Mouse (Mus musculus) testis, postnatal 14 days (tissue): Measurements from ENCODE around the gene Ankrd33b.

Source experiments
- DNase-seq: peaks from one replicate; pipeline ENCODE4 v3.0.0; 2021; ENCODE audit warnings: low spot score

Ankrd33b gene

DNA sequence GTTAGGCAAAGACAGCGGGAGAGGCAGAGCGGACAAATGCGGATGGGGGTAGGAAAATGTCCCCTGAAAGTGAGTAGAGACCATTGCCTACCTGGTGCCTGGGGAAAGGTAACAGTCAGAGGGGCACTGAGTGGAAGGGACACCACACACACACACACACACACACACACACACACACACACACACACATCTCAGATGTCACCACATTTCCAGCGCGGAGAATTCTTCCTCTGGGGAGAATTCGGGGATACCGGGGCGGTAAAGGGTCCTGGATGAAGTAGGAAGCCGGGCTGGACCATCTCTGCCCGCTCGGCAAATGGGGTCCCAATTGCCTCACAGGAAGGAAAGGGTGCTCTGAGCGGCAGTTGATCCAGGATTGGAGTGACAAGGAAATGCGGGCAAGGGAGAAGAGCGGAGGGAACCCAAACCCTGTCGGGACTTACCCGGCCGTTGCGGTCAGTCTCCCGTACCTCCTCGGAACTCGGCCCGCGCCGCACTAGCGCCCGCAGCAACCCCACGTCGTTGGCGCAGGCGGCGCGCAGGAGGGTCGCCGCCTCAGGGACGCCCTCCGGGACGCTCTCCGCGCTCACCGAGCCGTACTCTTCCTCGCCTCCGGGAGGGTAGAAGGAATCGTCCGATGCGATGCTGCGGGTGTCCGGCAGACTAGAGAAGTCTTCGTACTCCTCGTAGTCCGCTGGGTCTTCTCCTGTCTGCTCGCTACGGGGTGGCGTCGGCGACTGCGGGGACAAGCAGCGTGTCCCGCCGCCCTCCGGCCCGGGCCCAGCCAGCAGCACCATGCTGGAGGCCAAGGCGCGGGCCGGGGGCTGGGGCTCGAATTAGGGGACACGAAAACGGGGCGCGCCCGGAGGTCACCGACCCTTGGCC lies 688 bp downstream of the Ankrd33b start:
- no peak for DNase-seq

DNA sequence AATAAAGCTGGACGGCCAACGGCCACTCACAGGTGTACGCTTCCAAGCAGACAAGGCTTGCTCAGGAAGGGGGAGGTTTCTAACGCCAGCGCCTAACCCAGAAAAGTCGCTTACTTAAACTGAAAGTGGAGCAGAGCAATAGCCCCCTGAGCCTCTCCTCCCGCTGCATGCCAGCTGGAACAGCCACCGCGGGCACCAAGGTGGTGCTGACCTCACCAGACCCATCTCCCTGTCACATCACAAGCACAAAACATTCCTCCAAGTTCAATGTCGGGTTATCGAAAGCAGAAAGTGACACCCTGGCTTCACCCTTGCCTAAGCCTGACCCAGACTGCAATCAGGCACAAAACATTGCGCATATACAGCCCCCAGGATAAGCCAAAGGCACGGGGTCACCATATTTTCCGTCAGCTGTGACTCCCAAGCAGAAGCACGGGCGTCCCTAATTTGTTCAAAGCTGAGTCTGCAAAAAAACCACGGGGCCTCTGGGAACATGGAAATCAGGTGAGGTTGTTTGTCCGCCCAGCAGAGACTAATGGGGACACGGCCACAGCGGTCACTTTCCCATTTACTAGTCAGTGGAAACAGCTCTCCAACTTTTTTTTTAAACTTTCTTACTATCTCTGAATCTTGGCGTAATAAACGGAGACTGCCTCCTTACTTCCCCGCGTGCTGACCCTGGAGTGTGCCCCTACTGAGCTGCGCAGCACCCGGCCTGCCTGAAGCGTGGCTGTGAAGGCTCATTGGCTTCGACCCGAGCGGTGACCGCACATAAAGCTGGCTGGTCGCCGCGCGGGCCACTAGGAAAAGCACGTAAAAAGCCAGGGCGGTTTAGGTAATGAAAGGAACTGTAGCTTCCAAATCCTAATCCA lies 1.6 kb downstream of the Ankrd33b start:
- no peak for DNase-seq

DNA sequence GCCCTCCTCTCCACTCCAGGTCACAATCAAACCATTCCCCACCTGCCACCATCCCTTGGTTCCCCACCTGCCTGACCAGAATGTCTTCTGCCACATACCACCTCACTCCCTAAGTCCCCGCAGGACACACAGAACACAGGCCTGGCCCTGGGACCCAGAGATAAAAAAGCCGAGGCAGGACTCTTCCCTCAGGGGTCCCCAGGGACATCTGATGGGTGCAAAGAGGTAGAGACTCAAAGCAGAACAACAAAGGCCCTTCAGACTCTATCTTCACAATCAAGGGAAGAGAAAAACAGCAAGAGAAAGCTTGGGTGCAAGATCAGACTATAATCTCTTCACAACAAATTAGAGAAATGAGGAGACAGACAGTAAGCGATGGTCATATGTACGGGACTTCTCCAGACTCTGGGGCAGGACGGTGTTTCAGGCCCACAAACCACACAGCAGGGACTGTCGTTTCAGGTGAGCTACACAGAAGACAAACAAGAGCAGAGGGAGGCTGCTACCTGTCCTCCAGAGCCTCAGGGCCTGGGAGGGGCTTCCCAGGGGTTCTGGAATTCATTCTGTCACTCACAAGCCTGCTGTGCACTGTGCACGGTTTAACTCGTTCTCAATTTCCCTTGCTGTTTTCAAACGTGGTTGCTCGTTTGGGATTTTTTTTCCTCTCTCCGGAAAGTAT lies 2.3 kb downstream of the Ankrd33b start:
- DNase-seq: no peak

DNA sequence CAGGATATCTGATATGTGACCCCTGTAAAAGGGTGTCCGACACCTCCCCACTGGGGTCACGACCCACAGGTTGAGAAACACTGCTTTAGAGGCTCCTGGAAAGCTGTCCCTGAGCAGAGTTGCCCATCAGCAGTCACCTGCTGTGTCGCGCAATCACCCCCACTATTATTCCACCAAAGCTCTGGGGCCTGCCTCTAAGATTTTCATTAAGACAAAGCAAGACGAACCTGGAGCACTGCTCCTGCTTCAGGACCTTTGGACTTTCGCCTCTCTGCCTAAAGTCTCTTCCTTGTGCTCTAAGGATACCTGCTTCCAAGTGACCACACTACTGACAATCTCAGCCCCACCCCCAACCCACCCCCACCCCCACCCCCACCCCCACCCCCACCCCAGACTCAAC lies 3.1 kb downstream of the Ankrd33b start:
- no peak for DNase-seq

DNA sequence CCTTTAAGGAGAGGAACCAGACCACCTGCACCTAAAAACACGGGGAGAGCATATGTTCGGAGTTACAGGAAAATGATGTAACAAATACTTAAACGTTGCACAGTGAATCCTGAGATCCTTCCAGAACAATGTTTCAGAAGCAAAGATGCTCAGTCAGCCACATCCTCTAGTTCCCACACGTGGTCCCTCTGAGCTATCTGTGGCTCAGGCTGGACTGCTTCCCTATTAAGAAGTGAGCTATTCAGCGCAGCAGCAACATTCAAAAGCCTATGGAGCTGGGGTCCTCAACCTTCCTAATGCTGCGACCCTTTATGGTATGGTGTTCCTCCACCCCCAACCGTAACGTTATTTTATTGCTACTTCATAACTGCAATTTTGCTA lies 3.6 kb downstream of the Ankrd33b start:
- DNase-seq: no peak

DNA sequence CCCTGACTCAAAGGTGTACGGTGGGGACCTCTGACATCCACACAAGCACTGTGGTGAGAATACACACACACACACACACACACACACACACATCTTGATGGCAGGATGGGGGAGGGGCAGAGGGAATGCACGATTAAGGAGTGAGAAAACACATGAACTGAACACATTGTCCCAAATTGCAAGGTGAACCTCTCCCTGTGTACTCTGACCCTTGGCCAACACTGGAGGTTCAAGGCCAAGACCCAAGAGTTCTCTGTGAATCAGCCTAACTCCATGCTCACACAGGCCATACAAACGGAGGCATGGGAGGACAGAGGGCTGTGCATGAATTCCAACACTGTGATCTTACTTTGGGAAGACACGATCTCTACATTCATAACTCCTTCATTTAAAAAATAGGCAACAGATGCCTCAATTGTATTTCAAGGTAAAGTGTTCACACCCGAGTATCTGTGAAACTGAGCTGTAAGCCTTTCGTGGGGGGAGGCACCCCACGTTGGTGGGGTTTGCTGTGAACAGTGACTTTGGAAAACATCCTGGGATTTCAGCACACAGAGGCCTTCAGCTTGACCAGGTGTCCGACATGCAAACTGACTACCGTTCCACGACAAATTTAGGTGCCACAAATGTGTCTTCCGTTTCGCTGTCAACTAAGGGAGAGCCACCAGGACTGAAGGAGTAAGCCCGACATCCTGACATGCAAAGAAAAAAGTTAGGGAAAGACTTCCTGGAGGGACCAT lies 4.1 kb downstream of the Ankrd33b start:
- no peak for DNase-seq

DNA sequence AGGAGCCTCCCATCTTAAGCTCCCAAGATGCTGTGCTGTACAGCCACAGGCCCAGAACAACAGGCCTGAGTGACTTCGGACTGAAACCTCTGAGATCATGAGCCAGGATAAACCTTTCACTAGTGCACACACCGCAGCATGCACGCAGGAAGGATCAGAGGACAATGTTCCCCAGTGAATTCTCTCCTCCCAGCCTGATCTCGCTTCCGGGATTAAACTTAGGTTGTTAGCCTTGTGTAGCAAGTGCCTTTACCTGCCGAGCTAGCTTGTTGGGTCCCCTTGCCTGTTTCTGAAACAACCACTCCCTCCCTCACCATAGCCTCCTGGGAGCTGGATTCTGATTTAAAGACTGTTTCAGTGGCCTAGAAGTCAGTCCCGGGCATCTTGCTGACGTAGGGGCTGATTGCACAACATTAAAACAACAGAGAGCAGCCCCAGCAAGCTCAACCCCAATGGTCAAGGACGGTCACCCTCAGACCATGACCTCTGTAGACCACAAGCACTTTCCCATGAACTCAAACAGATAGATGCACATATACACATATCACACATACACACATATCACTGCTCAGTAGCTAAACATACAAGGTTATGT lies 6.2 kb downstream of the Ankrd33b start:
- no peak for DNase-seq

DNA sequence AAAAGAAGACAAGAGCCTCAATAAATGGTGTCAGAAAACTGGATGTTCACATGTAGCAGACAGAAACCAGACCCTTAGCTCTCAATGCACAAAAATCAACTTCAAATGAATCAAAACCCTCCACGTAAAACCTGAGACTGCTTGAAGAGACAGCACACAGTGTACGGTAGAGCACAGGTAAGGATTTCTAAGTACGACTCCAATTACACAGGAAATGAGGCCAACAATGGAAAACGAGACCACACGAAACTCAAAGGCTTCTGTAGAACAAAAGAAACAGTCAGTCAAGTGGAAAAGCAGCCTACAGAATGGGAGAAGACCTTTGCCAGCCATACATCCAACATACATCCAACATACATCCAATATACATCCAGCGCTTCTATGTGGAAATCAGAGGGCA lies 6.9 kb downstream of the Ankrd33b start:
- no peak for DNase-seq

DNA sequence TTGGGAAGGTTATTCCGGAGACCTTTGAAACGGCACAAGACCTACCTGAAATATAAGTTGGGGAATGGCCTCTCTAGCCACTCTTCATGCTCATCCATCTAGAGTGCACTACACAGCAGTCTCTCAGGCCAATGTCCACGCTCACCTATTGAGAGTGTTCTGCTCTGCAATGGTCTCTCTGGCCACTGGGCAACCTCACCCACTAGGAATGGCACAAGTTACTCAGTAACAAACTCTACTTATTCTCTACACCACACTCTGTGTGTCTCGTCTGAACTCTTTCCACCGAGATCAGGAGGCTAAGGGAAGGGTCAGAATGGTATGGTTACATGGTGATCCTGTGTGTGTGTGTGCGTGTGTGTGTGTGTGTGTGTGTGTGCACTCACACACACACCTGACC lies 7.7 kb downstream of the Ankrd33b start:
- DNase-seq: no peak

DNA sequence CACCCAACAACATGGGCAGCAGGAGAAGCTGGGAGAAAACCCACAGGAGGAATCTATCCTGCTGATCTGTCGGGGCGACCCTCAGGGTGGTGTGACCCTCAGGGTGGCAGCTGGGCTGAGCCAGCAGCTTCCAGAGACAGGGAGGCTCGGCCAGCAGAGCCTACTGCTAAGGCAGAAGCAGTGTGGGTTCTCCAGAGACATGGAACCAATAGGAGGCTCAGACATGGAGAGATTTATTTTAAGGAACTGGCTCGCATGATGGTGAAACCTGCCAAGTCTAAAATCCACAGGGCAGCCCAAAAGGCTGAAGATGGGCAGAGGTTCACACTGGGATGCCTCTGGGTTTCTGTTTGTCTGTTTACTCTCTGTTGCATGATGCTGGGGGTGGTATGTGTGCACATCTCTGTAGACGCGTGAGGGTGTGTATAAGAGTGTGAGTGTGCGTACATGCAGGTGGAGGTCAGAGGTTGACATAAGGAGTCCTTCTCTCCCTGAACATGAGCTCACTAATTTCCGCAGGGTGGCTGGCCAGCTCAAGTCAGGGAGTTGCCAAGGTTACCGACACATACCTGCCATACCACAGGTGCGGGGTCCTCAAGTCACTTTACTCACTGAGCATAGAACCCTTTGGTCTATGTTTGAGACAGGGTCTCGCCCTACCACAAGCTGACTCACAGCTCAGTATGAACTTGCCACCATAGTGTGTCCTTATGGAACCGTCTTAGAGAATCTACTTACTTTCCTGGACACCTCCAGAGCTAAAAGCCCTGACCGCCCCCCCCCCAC lies 14.8 kb downstream of the Ankrd33b start:
- DNase-seq: no peak

DNA sequence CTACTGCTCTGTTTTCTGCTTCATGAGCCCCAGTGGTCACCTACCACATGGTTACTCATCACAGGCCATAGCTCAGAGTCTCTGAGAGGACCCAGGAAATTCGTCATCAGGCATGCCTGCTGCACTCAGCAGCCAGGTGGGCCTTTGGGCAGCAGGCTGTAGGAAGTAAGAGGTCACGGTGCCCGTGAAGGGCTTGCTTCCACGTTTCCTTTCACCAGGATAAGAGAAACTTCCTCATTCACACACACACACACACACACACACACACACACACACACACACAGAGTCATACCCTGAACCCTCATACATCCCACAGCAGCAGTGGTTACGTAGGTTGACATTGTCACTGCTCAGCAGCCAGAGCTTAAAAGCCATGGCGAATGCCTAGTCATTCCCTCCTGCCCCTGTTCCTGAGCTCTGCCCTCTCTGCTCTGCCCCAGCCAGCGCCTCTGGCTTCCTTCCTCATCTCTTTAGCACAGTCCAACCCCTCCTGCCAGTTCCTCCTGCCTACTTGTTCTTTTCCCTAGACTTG lies 17.6 kb downstream of the Ankrd33b start:
- no peak for DNase-seq

DNA sequence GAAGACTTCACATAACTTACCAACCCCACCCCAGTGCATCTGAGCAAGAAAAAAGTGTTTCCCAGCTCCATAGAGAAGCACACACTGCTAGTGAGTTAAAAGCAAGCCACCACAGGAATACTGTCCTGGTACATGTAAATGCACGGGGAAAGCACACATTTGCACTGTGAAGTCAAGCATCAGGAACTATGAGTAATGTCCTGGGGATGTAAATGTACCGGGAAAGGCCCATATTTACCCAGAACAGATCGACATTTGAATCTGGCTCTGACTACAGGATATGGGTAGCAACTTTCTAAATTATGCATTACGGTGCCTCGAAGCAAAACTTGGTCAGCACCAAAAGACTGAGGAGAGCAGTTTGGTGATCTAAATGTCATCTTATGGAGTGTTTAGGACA lies 18.5 kb downstream of the Ankrd33b start:
- no peak for DNase-seq

DNA sequence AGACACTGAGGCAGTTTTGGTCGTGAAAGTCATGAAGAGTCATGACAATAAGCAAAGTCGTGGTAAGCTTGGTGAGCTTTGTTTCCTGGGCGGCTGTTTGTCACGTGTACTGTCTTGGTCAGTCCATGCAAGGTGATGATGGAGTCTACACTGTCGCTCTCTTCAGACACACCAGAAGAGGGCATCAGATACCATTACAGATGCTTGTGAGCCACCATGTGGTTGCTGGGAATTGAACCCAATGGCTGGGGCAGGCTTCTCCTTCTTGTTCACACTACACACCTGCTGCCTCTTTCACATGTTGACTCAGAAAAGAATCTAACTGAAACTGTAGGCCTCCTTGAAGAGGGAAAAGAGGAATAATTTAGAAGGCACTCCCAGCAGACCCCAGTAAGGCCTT lies 19.3 kb downstream of the Ankrd33b start:
- no peak for DNase-seq

DNA sequence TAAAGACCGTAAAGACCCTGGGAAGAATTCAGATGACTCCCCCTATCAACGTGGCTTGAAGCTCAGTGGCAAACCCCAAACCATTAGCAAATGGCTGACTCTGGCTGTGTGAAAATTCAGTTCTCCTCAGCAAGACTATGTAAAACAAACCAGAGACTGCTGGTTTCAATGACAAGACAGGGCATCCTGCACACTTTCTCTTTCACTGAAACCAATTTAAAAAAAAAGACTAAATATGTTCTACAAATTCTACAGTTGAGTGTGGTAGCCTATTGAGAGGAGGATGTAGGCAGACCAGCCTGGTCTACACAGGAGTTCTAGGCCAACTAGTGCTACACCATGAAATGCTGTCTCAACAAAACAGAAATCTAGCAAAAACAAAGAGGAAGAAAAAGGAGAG lies 21.0 kb downstream of the Ankrd33b start:
- no peak for DNase-seq

DNA sequence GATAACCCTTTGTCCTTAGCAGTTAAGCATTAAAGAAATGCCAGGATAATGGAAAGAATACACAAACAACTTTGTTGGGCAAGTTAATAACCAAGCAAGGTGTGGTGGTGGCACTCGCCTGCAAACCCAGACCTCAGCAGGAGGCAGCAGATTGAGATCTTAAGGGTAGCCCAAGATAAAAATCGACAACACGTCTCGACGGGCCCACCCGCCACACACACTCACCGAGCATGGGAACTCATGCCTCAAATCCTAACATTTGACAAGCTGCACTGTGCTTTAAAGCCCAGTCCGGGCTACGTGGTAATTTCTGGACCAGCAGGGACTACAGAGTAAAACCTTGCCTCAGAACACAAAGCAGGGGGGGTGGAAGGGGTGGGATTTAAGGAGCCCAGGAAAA lies 22.2 kb downstream of the Ankrd33b start:
- DNase-seq: no peak

DNA sequence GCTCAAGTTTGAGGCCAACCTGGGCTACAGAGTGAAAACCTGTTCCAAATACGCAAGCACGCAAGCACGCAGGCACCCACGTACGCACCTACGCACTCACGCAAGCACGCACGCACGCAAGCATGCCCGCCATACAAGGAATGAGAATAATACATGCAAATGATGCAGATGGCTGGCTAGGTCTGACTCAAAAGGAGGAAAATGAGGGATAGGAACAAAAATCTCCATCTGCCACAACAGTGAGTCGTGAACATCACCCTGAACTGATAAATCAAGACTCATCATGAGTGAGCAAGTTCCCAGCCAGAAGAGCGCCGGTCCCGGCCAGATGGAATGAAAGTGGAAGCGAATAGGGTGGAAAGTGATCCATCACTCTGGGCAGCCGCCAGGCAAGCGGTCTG lies 22.7 kb downstream of the Ankrd33b start:
- no peak for DNase-seq

DNA sequence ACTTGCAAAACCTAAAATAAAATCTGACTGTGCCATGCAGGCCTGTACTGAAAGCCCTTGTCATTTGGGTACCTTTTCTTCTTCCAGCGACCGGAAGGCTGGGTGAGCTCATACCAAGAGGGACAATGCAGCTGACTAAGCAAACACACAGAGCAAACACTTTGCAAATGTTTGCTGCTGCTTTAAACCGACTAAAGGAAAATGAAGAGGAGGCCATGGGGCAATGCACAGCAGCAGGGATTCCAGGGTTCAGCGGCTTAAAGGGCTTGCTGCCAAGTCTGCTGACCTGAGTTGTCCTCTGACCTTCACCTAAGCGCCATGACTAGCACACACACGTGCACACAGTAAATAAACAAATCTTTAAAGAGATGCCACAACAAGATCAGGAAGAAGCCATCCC lies 23.9 kb downstream of the Ankrd33b start:
- DNase-seq: no peak

DNA sequence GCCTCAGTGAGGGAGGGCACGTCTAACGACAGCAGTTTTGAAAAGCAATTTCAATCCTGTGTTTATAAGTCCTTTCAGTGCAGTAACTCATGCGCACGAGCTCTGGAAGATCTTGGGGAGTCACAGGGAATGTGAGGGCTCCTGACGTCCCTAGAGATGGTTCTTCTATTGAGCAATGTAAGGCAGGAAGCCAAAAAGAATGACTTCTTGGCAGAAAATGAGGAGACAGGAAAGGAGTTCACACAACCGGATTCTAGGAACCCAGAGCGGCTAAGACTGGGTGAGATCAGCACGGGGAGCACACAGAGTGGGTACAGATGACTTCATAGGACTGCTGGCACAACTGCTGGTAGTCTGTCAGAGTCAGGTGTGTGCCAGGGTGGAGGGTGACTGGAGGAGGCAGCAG lies 25.0 kb downstream of the Ankrd33b start:
- DNase-seq: no peak

DNA sequence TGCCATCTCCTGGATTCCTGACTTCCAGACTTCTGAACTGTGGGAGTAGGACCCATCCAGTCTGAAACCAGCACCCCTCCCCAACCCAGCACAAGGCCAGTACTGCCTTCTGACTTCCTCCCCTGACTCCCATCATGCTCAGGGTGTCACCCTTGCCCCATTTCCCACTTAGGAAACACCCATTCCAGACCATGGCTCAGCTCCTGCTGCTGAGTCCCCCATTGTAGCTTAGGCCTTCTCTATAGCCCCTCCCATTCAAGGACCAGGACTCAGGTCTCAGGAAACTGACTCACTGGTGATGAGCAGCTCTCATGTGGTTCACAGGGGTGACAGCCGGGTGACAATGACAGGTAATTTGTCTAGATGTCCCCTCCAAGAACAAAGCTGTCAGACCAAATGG lies 25.5 kb downstream of the Ankrd33b start:
- no peak for DNase-seq

DNA sequence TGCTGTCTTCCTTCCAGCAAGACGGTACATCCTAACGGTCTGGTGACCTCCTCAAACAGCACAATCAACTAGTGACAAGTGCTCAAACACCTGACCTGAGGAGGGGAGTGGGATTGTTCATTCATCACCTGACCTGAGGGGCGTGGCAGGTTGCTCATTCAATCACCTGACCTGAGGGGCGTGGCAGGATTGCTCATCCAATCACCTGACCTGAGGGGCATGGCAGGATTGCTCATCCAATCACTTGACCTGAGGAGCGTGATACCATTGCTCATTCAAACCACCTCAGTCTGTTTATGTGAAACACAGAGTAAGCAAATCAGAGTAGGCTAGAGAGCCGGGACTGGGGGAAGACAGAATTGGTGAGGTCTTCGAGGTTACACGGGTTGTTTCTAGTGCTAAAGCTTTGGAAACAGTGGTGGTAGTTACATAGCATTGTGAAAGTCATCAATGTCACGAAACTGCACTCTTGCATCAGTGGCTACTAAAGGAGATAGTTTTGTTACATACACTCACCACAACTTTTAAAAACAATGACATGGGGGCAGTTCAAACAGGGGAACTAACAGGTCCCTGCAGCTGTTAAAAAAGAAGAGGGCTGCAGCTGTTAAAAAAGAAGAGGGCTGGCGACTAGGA lies 28.8 kb downstream of the Ankrd33b start:
- no peak for DNase-seq
